ENCODE assay signal across 12 mouse cellular contexts in the genomic region with DNA sequence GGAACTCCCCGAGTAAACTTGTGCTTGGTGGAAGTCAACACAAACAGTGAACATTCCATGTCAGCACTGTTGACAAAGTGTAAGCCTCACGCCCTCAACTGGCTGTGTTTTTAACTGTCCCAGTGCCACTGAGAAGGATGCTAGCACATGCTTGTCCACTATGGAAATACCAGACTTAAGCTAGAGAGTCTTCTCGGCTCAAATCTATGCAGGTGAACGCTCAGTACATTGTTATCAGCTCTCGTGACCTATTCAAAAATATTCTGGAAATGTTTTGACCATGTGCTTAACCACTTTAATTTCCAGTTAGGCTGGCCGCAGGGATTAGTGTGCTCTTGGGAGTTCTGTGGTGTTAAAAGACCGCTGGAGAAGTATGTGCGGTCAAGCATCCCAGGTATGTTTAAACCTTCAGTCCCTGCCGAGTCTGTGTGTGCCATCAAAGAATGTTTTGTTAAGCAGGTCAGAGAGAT.
DNase-seq lines count a peak whose midpoint lies in the region; ATAC-seq lines count a peak whose summit lies in the region.
"Had no signal": no experiment of that assay in that cellular context is flagged by ENCODE, and none has a peak within 500 bp of the region (broad histone marks: within the 10 kb centered on the region; RNA-seq: fewer than 3 reads in every experiment).

No protein-coding gene starts in this region.

- no peak overlapping the region for H3K9ac ChIP-seq in embryonic facial prominence, embryonic 13.5 days
- H3K9ac ChIP-seq in kidney, embryonic 14.5 days (ENCODE audit: low read depth, low read length), result no peak overlapping the region
- H3K9ac ChIP-seq: limb, embryonic 15.5 days; neural tube, embryonic 12.5 days had no signal

- no peak overlapping the region for H3K4me3 ChIP-seq in embryonic facial prominence, embryonic 13.5 days
- H3K4me3 ChIP-seq in kidney, embryonic 14.5 days (ENCODE audit: low read length), result no peak overlapping the region
- H3K4me3 ChIP-seq: limb, embryonic 15.5 days; neural tube, embryonic 12.5 days had no signal

- WGBS in embryonic facial prominence, embryonic 13.5 days, result 36% methylated on average over 9 of the region's 9 CpGs
- 25% methylated on average over 9 of the region's 9 CpGs for WGBS in kidney, embryonic 14.5 days

- no peaks in the 10 kb centered on the region for H3K36me3 ChIP-seq in embryonic facial prominence, embryonic 13.5 days
- H3K36me3 ChIP-seq in kidney, embryonic 14.5 days (ENCODE audit: control insufficient read depth, insufficient read depth, low read length), result no peaks in the 10 kb centered on the region
- H3K36me3 ChIP-seq: limb, embryonic 15.5 days; neural tube, embryonic 12.5 days had no signal

- no peaks in the 10 kb centered on the region for H3K27me3 ChIP-seq in embryonic facial prominence, embryonic 13.5 days
- no peaks in the 10 kb centered on the region for H3K27me3 ChIP-seq in kidney, embryonic 14.5 days (ENCODE audit: control insufficient read depth, insufficient read depth, low read length)
- H3K27me3 ChIP-seq: limb, embryonic 15.5 days; neural tube, embryonic 12.5 days had no signal

- no peak overlapping the region for H3K4me2 ChIP-seq in embryonic facial prominence, embryonic 13.5 days
- no peak overlapping the region for H3K4me2 ChIP-seq in kidney, embryonic 14.5 days (replicated peaks; ENCODE audit: low read depth, low read length)
- H3K4me2 ChIP-seq: limb, embryonic 15.5 days; midbrain, embryonic 11.5 days; neural tube, embryonic 12.5 days had no signal

- H3K9me3 ChIP-seq in embryonic facial prominence, embryonic 13.5 days, result no peaks in the 10 kb centered on the region
- no peaks in the 10 kb centered on the region for H3K9me3 ChIP-seq in kidney, embryonic 14.5 days (ENCODE audit: control insufficient read depth, low read length)
- H3K9me3 ChIP-seq: limb, embryonic 15.5 days; neural tube, embryonic 12.5 days had no signal

- ATAC-seq in embryonic facial prominence, embryonic 13.5 days (ENCODE audit: insufficient number of reproducible peaks, insufficient read depth, low FRiP score, low TSS enrichment, low read depth), result no peak
- ATAC-seq in kidney, embryonic 14.5 days (ENCODE audit: low FRiP score, low TSS enrichment), result peak; percentile 62; the same call in 1 of the 2 replicates

- 0 out of 2 replicates have a peak overlapping the region, but pooled peaks have one; percentile 11 for H3K27ac ChIP-seq in embryonic facial prominence, embryonic 13.5 days
- peak overlapping the region; percentile 42; the same call in 1 of the 2 replicates for H3K27ac ChIP-seq in kidney, embryonic 14.5 days (ENCODE audit: low read depth, low read length)
- H3K27ac ChIP-seq: neural tube, embryonic 12.5 days had no signal

- intact Hi-C loops in gastrocnemius, postnatal 36 days (cut with DNase I), result no loop called here

- H3K4me1 ChIP-seq in embryonic facial prominence, embryonic 13.5 days, result peaks cover 28% of the 10 kb centered on the region
- peaks cover 14% of the 10 kb centered on the region for H3K4me1 ChIP-seq in kidney, embryonic 14.5 days (ENCODE audit: control insufficient read depth, insufficient read depth, low read length)

- DNase-seq in kidney, adult 18-20 months, result peak; percentile 24
- no peak for DNase-seq in kidney, adult 11 months
- peak; percentile 34 for DNase-seq in lung, postnatal 14 days
- no peak for DNase-seq in gastrocnemius, postnatal 36 days
- no peak for DNase-seq in testis, postnatal 14 days (ENCODE audit: low spot score)
- DNase-seq: cerebellum, adult 2 months; layer of hippocampus, postnatal 36 days had no signal

Comparison
In these comparisons a context has a peak if more than half of its experiments do, and no peak if none do; other contexts are left out.
1. DNase-seq: peak in kidney, adult 18-20 months (single experiment) and lung, postnatal 14 days (single experiment); none in kidney, adult 11 months (single experiment), gastrocnemius, postnatal 36 days (0 of 2) and testis, postnatal 14 days (single experiment).